Mouse (Mus musculus): ENCODE measurements at regions not wholly inside any gene's neighbourhood (a gene's known extent, or its start where the extent isn't known, plus 50 kb on each side); places are given as distances from the start of the nearest gene placed in this dataset.

DNA sequence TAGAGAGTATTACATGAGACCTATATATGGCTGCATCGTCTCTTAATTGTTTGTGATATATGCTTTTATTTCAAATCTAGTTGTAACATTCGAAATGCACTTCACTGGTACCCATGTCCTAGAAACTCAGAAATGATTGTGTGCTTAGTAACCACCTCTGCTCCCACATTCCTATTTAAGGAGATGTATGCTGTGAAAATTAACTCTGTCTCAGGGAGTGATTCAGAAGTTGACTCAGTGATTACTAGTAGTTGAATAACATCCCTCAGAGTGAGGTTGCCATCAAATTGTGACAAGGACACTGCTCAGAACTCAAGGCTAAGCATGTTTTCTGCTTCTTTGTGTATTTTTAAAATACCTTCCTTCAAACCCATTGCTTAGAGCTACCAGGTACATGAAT is 661.9 kb downstream of the Utrn start:
- TF ChIP-seq POLR2A (IDR thresholded peaks at IDR 0.05; ENCODE audit: low read depth, low read length) (no peak), CTCF (conservative IDR thresholded peaks at IDR 0.05; ENCODE audit: insufficient read depth, insufficient read length, low read depth, low read length) (no peak)

Measured in kidney, adult 2 months (tissue).